Mouse (Mus musculus) adrenal gland, postnatal 36 days (tissue): Measurements from ENCODE around the gene Plxna4. TPM values are rescaled to one million over a fixed set of nuclear protein-coding genes. Genes with fewer than 3 reads are reported as not detected.

Experiments used
- DNase-seq, 2 experiments: peaks; one replicate each; pipeline ENCODE4 v3.0.0; 2021; ENCODE audit warnings: mixed read lengths in 1 of 2
- total RNA-seq, 2 experiments: library from RNA; stranded (reverse); gene quantifications; 2 replicates each; pipeline ENCODE4 v1.2.3; 2021

Gene Plxna4
- total RNA-seq, 2 experiments from 2014 or later, result 4.3 to 5.2 TPM

DNA sequence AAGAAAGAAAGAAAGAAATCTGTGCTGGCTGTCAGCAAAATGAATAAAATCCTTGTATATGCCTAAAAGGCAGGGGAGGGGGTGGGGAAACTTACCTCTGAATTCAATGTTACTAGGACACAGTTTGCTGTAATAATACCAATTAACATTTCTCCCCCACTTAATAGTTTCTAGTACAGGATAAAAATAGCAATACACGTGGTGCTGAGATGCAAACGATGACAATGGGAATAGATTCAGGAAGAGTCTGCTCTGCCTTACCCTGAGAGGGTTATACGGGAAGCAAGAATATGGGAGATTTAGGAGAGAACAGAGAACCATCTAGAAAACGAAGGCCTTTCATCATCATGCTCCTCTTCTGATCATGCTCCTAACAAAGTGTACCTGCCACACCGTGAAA lies 115.9 kb downstream of the Plxna4 start:
- DNase-seq, result no peak

- DNase-seq, result no peak
Measured at GRCm38 (mm10) chr6:32471639-32472038, 116.4 kb downstream of the Plxna4 start.

- DNase-seq, result peak; percentile 34 to 42
Measured at GRCm38 (mm10) chr6:32469196-32469595, 118.8 kb downstream of the Plxna4 start.

DNA sequence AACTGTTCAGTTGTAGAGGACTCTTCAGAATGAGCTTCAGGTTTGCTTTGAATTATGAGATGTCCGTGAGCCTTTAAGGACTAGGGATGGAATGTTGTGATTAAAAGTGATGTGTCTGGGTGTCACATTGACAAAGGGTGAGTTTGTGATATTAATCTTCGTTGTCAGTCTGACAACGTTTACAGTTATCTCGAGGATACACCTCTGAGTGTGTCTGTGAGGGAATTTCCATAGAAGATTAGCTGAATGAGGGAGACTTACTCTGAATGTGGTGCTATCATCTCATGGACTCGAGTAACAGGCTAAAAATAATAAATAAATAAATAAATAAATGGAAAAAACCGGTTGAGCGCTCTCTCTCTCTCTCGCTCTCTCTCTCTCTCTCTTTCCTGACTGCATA lies 122.9 kb downstream of the Plxna4 start:
- DNase-seq, result no peak

- no peak for DNase-seq
Measured at GRCm38 (mm10) chr6:32464637-32465036, 123.4 kb downstream of the Plxna4 start.

DNA sequence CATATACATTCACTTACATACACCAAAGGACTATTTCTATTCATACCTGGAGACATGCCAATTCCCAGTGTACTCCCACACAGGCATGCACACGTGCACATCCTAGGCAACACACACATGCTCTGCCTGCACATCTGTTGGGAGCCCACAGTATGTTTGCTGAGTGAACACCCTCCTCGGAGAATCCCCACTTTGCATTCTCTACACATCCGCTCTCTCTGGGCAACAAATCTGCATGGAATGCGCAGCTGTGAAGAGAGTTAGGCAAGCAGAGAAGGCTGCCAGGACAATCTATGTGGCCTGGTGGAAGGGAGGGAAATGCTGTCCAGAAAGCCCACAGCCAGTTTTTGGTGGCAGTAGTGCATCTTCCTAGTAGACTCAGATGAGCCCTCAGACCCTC lies 123.9 kb downstream of the Plxna4 start:
- no peak for DNase-seq

DNA sequence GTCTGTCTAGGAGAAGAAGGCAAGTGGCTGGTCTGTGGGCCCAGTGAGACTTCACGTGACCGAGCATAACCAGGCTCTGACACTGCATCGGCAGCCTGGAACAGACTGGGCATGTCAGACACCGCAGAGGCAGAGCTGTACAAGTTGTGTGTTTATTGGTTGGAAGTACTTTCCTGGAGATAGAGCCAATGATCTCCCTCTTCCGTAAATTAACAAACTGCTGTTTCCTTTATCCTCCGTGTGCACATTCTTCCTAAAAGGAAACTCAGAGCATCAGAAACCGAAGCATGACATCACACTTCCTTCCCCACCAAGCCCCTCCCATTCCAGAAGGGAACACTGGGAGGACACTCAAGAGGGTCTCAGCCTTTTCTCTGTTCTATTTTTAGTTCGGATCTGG lies 127.6 kb downstream of the Plxna4 start:
- peak; percentile 18 to 25 for DNase-seq

- peak; percentile 55 to 63 for DNase-seq
Measured at GRCm38 (mm10) chr6:32456641-32457040, 131.4 kb downstream of the Plxna4 start.

GRCm38 (mm10) chr6:32451851-32452250 lies 136.1 kb downstream of the Plxna4 start:
- DNase-seq, result no peak

DNA sequence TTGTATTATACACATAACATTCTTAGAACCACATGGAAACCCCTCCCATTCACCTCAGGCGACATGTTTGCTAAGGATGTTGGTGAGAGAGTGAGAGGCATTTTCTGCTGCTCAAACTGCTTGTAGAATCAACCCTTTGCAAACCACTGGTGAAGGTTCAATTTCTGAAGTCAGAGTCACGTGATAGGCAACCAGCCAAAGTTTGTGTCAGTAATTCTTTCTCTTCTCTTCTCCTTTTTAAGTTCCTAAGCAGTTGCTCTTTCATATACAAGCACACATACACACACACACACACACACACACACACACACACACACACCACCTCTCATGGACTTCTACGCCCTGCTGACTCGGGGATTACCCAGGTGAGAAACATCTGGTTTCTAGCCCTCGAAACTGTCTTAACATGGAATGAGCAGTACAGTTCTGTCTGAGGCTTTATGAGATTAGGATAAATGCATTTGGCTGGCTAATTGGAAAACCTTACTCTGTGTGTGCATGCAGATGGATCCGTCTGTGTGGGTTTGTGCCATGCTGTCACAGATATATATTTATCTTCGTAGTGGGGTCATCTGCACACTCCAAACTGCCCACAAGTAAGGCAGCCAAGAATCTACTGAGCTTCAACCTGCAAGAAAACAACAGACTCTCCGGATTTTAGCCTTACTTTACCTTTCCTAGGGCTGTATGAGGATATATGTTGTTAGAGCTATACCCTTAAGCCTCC lies 138.6 kb downstream of the Plxna4 start:
- DNase-seq, result peak in 1 of 2 experiments; percentile 7

GRCm38 (mm10) chr6:32448787-32449186 lies 139.2 kb downstream of the Plxna4 start:
- DNase-seq, result no peak

DNA sequence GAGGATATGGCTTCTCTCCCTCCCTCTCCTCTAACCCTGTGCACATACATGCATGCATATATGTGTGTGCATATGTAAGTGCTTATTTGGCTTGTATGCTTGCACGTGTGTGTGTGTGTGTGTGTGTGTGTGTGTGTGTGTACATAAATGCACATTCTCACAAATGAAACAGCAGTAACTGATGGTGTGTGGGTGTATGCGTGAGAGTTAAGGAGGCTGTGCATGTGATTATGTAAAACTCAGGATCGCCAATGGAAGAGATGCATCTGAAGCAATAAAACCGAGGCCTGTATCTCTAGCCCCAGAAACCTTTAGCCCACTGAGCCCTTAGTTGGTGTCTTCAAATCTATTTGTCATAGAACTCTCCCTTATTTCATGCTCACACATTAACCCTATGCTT lies 141.7 kb downstream of the Plxna4 start:
- DNase-seq, result no peak

- DNase-seq, result no peak
Measured at GRCm38 (mm10) chr6:32445246-32445645, 142.7 kb downstream of the Plxna4 start.

DNA sequence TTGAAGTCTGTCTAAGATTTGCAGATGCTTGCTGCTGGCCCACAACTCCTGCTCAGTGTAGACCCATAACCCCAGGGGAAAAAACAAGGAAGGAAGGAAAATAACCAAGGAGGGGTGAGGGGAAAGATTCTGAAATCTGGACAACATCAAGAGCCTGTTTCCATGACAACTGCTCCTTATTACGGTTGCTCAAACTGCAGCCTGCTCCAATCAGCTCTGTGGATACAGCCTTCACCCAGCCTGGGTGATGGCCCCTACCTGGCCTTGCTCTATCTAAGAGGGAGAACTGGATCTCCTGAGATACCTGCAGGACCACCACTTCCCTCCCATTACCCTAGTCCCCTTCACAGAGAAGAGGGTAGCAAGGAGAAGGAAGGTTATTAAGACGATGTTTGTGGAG lies 143.6 kb downstream of the Plxna4 start:
- no peak for DNase-seq

DNA sequence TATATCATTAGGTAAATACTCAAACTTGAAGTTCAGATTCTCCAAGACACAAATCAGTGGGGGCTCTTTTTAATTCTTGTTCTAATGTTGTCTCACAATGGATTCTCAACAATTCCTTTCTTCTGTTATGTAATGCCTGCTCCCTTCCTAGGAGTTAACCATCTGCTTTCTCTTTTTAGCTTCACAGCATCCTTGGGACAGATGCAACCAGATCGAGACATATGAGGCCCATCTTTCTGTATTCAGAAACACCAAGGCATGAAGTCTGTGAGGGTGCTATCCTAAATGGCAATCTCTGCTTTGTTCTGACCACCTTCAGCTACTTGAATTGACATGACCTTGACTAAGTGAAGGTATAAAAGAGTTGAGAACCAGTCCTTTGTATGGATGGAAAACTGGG lies 144.3 kb downstream of the Plxna4 start:
- no peak for DNase-seq

DNA sequence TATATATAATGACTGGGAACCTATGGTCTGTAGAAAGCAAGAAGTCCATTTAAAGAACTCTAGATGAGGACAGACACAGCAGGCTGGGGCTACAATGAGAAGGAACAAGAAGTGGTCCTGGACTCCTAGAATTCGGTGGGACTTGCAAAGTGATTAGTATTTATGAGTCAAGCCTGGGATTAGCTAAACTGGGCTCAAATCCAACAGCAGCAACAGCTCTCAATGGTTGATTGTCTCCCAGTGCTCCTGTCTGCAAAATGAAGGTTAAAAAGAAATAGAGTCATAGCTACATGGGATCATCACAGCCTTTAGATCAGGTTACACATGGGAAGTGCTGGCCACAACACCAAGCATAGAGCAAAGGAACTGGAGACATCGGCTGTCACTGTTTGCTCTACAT lies 148.6 kb downstream of the Plxna4 start:
- DNase-seq, result no peak

DNA sequence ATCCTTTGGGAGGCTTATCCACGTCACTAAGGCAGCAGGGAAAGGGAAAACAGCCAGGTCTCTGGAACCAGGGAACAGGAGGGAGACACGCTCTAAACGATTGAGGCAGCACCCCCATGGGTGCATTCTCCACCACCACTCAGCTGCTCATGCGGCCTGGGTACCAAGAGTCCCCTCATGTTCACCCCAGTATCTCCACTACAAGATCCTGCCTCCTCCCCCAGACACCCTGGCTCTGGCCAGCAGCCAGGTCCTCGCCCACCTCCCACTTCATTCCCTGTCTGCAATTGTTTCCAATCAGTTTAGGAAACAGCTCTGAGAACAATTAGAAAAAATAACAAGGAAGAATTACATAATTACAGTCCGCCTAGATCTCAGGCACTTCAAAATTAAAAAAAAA lies 150.8 kb downstream of the Plxna4 start:
- no peak for DNase-seq

GRCm38 (mm10) chr6:32423124-32423523 lies 164.9 kb downstream of the Plxna4 start:
- no peak for DNase-seq

DNA sequence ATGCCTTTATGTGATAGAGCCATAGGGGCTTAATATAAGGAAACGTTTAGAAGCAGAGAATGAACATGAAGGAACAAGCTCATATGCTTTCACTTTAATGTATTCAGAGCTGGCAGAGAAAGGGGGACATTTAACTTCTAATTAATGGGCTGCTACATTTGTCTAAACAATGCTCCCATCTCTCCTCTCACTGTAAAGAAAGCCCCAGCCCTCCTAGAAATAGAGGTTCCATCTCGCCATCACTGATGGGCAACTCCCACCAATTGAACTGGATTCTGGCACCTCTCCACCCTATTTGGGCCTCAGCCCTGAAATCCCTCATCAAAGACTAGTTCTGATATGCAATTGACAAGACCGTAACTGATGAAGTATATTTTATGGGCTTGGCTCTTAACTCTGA lies 167.4 kb downstream of the Plxna4 start:
- DNase-seq, result no peak

DNA sequence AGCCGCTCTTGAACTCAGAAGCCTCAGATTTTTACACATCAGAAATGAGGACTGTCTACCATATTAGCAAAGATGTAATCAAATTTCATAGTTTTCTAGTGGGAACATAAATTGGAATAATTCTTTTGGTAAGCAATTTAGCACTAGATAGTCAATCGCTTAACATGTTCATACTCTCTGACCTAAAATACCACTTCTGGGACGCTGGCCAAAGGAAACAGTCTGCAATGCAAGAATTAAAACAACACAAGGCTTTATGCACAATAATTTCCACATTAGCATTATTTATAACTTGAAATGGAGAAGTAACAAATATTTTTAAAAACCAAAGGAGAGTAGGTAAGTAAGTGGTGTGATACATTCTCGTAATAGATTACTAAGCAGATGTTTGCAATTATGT lies 170.6 kb downstream of the Plxna4 start:
- DNase-seq, result peak; percentile 17 to 21

- DNase-seq, result no peak
Measured at GRCm38 (mm10) chr6:32411325-32411724, 176.7 kb downstream of the Plxna4 start.

- no peak for DNase-seq
Measured at GRCm38 (mm10) chr6:32409625-32410024, 178.4 kb downstream of the Plxna4 start.

- DNase-seq, result no peak
Measured at GRCm38 (mm10) chr6:32407574-32408185, 180.3 kb downstream of the Plxna4 start.
